Mouse (Mus musculus): ENCODE measurements around the gene Ssrp1. TPM values are rescaled to one million over a fixed set of nuclear protein-coding genes. Genes with fewer than 3 reads are reported as not detected.

Gene Ssrp1
- polyA plus RNA-seq, 1 experiment, result 248 TPM

GRCm38 (mm10) chr2:85088716-85089646, 51.9 kb downstream of the Ssrp1 start:
- H3K4me1 ChIP-seq (replicated peaks; ENCODE audit: control insufficient read depth, insufficient read depth, low read length), result no peaks in the 10 kb centered on the region
- no peaks in the 10 kb centered on the region for H3K36me3 ChIP-seq (ENCODE audit: control insufficient read depth, insufficient read depth, low read length)
- no peak overlapping the region for H3K27ac ChIP-seq (ENCODE audit: control insufficient read depth, insufficient read depth, low read length)
- DNase-seq, result no peak
- TF ChIP-seq POLR2A (IDR thresholded peaks at IDR 0.05; ENCODE audit: control insufficient read depth, extremely low read depth, insufficient read depth, low read length, poor library complexity), result no peak
- no peak for TF ChIP-seq CTCF (IDR thresholded peaks at IDR 0.05; ENCODE audit: borderline replicate concordance, control insufficient read depth, extremely low read depth, insufficient read depth, low read length, poor library complexity)
- 82% methylated on average over 11 of the region's 11 CpGs for WGBS
- no peaks in the 10 kb centered on the region for H3K27me3 ChIP-seq (ENCODE audit: control insufficient read depth, insufficient read depth, low read length)
- no peak overlapping the region for H3K4me3 ChIP-seq (ENCODE audit: control insufficient read depth, insufficient read depth, low read length)

- DNase-seq, result no peak
- WGBS, result 98% methylated on average over 4 of the region's 4 CpGs
- H3K27ac ChIP-seq (ENCODE audit: control insufficient read depth, insufficient read depth, low read length), result no peak overlapping the region
Measured at GRCm38 (mm10) chr2:85091325-85091724, 54.3 kb downstream of the Ssrp1 start.

GRCm38 (mm10) chr2:85093376-85093775, 56.3 kb downstream of the Ssrp1 start:
- 90% methylated on average over 1 of the region's 1 CpGs for WGBS
- TF ChIP-seq CTCF (IDR thresholded peaks at IDR 0.05; ENCODE audit: borderline replicate concordance, control insufficient read depth, extremely low read depth, insufficient read depth, low read length, poor library complexity) (no peak), POLR2A (IDR thresholded peaks at IDR 0.05; ENCODE audit: control insufficient read depth, extremely low read depth, insufficient read depth, low read length, poor library complexity) (no peak)
- H3K27ac ChIP-seq (ENCODE audit: control insufficient read depth, insufficient read depth, low read length), result no peak overlapping the region

More at GRCm38 (mm10) chr2:85091325-85091724, 54.3 kb downstream of the Ssrp1 start:
- H3K4me1 ChIP-seq (replicated peaks; ENCODE audit: control insufficient read depth, insufficient read depth, low read length), result no peaks in the 10 kb centered on the region
- no peak overlapping the region for H3K4me3 ChIP-seq (ENCODE audit: control insufficient read depth, insufficient read depth, low read length)
- TF ChIP-seq POLR2A (IDR thresholded peaks at IDR 0.05; ENCODE audit: control insufficient read depth, extremely low read depth, insufficient read depth, low read length, poor library complexity), result no peak
- TF ChIP-seq CTCF (IDR thresholded peaks at IDR 0.05; ENCODE audit: borderline replicate concordance, control insufficient read depth, extremely low read depth, insufficient read depth, low read length, poor library complexity), result no peak
- no peaks in the 10 kb centered on the region for H3K27me3 ChIP-seq (ENCODE audit: control insufficient read depth, insufficient read depth, low read length)
- no peaks in the 10 kb centered on the region for H3K36me3 ChIP-seq (ENCODE audit: control insufficient read depth, insufficient read depth, low read length)

GRCm38 (mm10) chr2:85095906-85096305, 58.9 kb downstream of the Ssrp1 start:
- Histone ChIP-seq H3K4me1 (replicated peaks; ENCODE audit: control insufficient read depth, insufficient read depth, low read length) (no peaks in the 10 kb centered on the region), H3K4me3 (ENCODE audit: control insufficient read depth, insufficient read depth, low read length) (no peak overlapping the region), H3K27ac (ENCODE audit: control insufficient read depth, insufficient read depth, low read length) (no peak overlapping the region), H3K36me3 (ENCODE audit: control insufficient read depth, insufficient read depth, low read length) (no peaks in the 10 kb centered on the region), H3K27me3 (ENCODE audit: control insufficient read depth, insufficient read depth, low read length) (no peaks in the 10 kb centered on the region)
- DNase-seq, result no peak
- TF ChIP-seq POLR2A (IDR thresholded peaks at IDR 0.05; ENCODE audit: control insufficient read depth, extremely low read depth, insufficient read depth, low read length, poor library complexity) (no peak), CTCF (IDR thresholded peaks at IDR 0.05; ENCODE audit: borderline replicate concordance, control insufficient read depth, extremely low read depth, insufficient read depth, low read length, poor library complexity) (no peak)
- 94% methylated on average over 5 of the region's 5 CpGs for WGBS

More at GRCm38 (mm10) chr2:85093376-85093775, 56.3 kb downstream of the Ssrp1 start:
- Histone ChIP-seq H3K4me3 (ENCODE audit: control insufficient read depth, insufficient read depth, low read length) (no peak overlapping the region), H3K27me3 (ENCODE audit: control insufficient read depth, insufficient read depth, low read length) (no peaks in the 10 kb centered on the region), H3K4me1 (replicated peaks; ENCODE audit: control insufficient read depth, insufficient read depth, low read length) (no peaks in the 10 kb centered on the region), H3K36me3 (ENCODE audit: control insufficient read depth, insufficient read depth, low read length) (no peaks in the 10 kb centered on the region)
- DNase-seq, result no peak

Other genes with a start within 250 kb of the Ssrp1 start
- 27.7 and 35.3 TPM in 2 replicates for gene Ube2l6, start 238.4 kb upstream of the Ssrp1 start, polyA plus RNA-seq (2012; rRNA removed)
- gene Smtnl1, start 214.6 kb upstream of the Ssrp1 start, polyA plus RNA-seq (2012; rRNA removed), result 0.60 and 0.94 TPM in 2 replicates
- 23.0 and 29.0 TPM in 2 replicates for gene Timm10, start 210.2 kb upstream of the Ssrp1 start, polyA plus RNA-seq (2012; rRNA removed)
- gene Slc43a1, start 198.4 kb upstream of the Ssrp1 start, polyA plus RNA-seq (2012; rRNA removed), result 106 and 123 TPM in 2 replicates
- gene Rtn4rl2, start 150.5 kb upstream of the Ssrp1 start, polyA plus RNA-seq (2012; rRNA removed), result 1.8 and 2.1 TPM in 2 replicates
- 64.3 and 65.0 TPM in 2 replicates for gene Slc43a3, start 100.7 kb upstream of the Ssrp1 start, polyA plus RNA-seq (2012; rRNA removed)
- 3.3 and 5.5 TPM in 2 replicates for gene Prg2, start 56.8 kb upstream of the Ssrp1 start, polyA plus RNA-seq (2012; rRNA removed)
- gene Prg3, start 49.0 kb upstream of the Ssrp1 start, polyA plus RNA-seq (2012; rRNA removed), result 0.48 and 0.88 TPM in 2 replicates
- 0.38 and 0.54 TPM in 2 replicates for gene P2rx3, start 228 bp downstream of the Ssrp1 start, polyA plus RNA-seq (2012; rRNA removed)
- 32.5 and 36.9 TPM in 2 replicates for gene Tnks1bp1, start 10.8 kb downstream of the Ssrp1 start, polyA plus RNA-seq (2012; rRNA removed)
- 4.1 and 4.5 TPM in 2 replicates for gene Aplnr, start 99.0 kb downstream of the Ssrp1 start, polyA plus RNA-seq (2012; rRNA removed)
- 0.48 and 0.50 TPM in 2 replicates for gene Lrrc55, start 160.0 kb downstream of the Ssrp1 start, polyA plus RNA-seq (2012; rRNA removed)